Mouse (Mus musculus): ENCODE results near the gene Calhm4. TPM values are rescaled to one million over a fixed set of nuclear protein-coding genes. Genes with fewer than 3 reads are reported as not detected.

Calhm4 gene
- 0.02 TPM in 1 of 2 replicates, not detected in the other for polyA plus RNA-seq (2012; rRNA removed)

DNA sequence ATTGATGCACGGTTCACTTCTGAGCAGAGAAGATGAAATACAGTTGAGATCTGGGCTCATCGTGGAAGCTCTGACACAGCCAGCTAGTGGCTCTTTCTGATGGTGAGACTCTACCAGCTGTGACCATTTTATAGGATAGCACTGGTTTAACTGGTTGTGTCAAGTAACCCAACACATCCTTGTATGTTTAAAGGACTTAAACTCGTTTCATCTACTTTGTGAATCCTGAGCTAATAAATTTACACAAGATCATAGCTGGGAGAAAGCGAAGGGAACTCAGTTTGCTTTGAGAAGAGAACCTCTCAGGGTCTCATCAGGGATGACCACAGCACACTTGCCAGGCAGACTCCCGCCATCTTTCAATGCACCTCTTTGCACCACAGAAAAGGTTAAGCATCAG, at the start of gene Calhm4:
Gene Calhm4, minus strand, starts transcription at position 101 of the 400 bp plus-strand sequence.
- Histone ChIP-seq H3K4me1 (ENCODE audit: control insufficient read depth, insufficient read depth, low read length) (no peaks in the 10 kb centered on the region), H3K27ac (ENCODE audit: insufficient read depth, low read length) (no peak within 1 kb of the TSS), H3K4me3 (ENCODE audit: insufficient read depth, low read length) (no peak within 1 kb of the TSS)
- no peak for TF ChIP-seq CTCF (IDR thresholded peaks at IDR 0.05; ENCODE audit: extremely low read depth, insufficient read depth, low read length)
- no peak for TF ChIP-seq POLR2A (IDR thresholded peaks at IDR 0.05; ENCODE audit: extremely low read depth, insufficient read depth, low read length)

DNA sequence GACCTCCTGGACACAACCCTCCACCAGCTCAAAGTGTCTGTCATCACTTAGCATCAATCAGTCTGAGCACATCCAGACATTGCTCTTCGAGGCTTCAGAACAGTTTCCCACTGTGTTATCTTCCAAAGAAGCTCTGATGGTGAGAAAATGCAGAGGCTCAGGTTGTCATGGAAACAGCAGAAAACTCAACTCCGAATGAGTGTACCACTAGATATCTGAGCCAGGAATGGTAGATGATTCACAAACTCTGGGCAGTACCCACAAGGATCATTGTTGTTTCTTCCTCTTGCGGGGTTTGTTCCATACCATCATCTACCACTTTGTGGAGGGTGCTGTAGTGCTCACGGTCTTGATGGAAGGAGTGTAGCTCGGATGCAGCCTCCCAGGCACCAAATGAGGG, 47.8 kb upstream of the Calhm4 start:
- H3K4me3 ChIP-seq (ENCODE audit: insufficient read depth, low read length) = no peak overlapping the region
- no peak overlapping the region for H3K27ac ChIP-seq (ENCODE audit: insufficient read depth, low read length)
- TF ChIP-seq CTCF (IDR thresholded peaks at IDR 0.05; ENCODE audit: extremely low read depth, insufficient read depth, low read length) (no peak), POLR2A (IDR thresholded peaks at IDR 0.05; ENCODE audit: extremely low read depth, insufficient read depth, low read length) (0 out of 2 replicates have a peak, but pooled peaks have one; percentile 11)
- no peaks in the 10 kb centered on the region; the same call in 1 of the 2 replicates for H3K4me1 ChIP-seq (ENCODE audit: control insufficient read depth, insufficient read depth, low read length)

DNA sequence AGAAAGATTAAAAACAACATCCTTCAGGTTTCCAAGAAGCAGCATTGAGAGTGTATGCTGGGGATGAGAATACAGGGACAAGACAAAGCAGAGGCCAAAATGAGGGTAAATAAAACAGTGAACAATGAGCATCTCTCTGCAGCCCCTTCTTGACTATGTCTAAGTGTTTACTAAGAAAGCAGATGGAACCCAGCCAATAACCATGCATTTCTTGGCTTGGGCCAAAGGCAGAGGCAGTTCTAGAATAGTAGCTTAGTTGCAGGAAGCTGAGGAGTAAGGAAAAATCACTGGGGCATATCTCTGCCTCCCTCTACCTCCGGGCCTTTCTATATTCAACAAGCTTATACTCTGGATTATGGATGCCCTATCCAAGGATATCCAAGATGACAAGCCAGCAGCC, 46.4 kb upstream of the Calhm4 start:
- no peak overlapping the region for H3K4me3 ChIP-seq (ENCODE audit: insufficient read depth, low read length)
- H3K4me1 ChIP-seq (ENCODE audit: control insufficient read depth, insufficient read depth, low read length) = no peaks in the 10 kb centered on the region; the same call in 1 of the 2 replicates
- TF ChIP-seq POLR2A (IDR thresholded peaks at IDR 0.05; ENCODE audit: extremely low read depth, insufficient read depth, low read length) (no peak), CTCF (IDR thresholded peaks at IDR 0.05; ENCODE audit: extremely low read depth, insufficient read depth, low read length) (no peak)
- H3K27ac ChIP-seq (ENCODE audit: insufficient read depth, low read length) = no peak overlapping the region

DNA sequence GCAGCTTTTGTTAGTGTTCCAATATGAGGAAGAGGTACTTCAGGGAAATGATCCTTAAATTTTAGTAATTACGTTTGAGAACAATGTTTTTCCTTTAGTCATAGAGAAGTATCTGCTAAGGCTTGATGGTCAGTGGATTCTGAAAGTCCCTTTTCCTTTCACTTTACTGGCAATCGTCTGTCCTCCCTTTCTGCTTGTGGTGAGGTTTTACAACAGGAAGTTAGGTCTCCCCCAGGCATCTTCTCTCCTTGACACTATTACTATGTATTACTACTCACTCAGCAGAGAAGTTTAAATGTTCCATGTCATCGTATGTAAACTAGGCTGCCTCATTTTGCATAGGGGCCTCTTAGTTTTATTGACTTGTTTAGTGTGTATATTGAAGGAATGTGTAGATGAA, 45.4 kb upstream of the Calhm4 start:
- TF ChIP-seq POLR2A (IDR thresholded peaks at IDR 0.05; ENCODE audit: extremely low read depth, insufficient read depth, low read length) = no peak
- TF ChIP-seq CTCF (IDR thresholded peaks at IDR 0.05; ENCODE audit: extremely low read depth, insufficient read depth, low read length) = no peak
- Histone ChIP-seq H3K27ac (ENCODE audit: insufficient read depth, low read length) (no peak overlapping the region), H3K4me1 (ENCODE audit: control insufficient read depth, insufficient read depth, low read length) (no peaks in the 10 kb centered on the region; the same call in 1 of the 2 replicates), H3K4me3 (ENCODE audit: insufficient read depth, low read length) (no peak overlapping the region)

DNA sequence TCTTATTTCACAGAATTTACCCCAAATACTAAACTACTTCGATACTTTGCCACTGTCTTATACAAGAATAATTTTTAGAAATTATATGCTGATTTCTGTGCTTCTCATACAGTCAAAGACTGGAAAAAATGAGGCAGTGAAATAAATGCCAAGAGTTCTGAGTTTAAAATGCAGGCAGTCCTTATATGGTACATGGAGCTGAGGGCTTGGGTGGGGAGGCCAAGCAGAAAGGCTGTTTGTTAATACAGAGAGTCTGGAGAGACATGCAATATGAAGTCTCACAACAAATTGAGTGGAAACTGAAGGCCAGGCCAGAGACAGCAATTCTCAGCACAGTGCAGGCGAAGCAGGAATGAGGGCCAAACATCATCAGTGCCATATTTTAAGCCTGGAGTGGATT, 44.4 kb upstream of the Calhm4 start:
- TF ChIP-seq POLR2A (IDR thresholded peaks at IDR 0.05; ENCODE audit: extremely low read depth, insufficient read depth, low read length) (no peak), CTCF (IDR thresholded peaks at IDR 0.05; ENCODE audit: extremely low read depth, insufficient read depth, low read length) (no peak)
- Histone ChIP-seq H3K4me1 (ENCODE audit: control insufficient read depth, insufficient read depth, low read length) (no peaks in the 10 kb centered on the region; the same call in 1 of the 2 replicates), H3K27ac (ENCODE audit: insufficient read depth, low read length) (no peak overlapping the region), H3K4me3 (ENCODE audit: insufficient read depth, low read length) (no peak overlapping the region)

DNA sequence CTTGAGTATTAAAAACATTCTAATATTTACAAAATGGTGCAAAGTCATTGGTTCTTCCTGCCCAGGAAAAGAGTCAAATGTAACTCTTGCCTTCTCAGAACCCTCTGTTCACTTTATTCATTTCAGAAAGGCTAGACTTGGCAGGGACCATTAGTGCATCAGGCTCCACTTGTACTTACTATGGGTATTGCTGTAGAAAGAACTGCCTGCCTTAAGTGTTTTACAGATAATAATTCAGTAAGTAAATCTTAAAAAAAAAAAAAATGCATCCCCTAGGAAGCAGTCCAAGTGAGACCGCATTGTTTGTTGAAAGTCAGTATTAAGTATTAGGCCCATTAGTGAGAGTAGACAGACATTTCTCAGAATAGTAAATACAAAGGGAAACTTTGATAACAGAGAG, 42.4 kb upstream of the Calhm4 start:
- no peak overlapping the region for H3K27ac ChIP-seq (ENCODE audit: insufficient read depth, low read length)
- no peak overlapping the region for H3K4me3 ChIP-seq (ENCODE audit: insufficient read depth, low read length)
- TF ChIP-seq POLR2A (IDR thresholded peaks at IDR 0.05; ENCODE audit: extremely low read depth, insufficient read depth, low read length) (no peak), CTCF (IDR thresholded peaks at IDR 0.05; ENCODE audit: extremely low read depth, insufficient read depth, low read length) (no peak)
- H3K4me1 ChIP-seq (ENCODE audit: control insufficient read depth, insufficient read depth, low read length) = no peaks in the 10 kb centered on the region; the same call in 1 of the 2 replicates

DNA sequence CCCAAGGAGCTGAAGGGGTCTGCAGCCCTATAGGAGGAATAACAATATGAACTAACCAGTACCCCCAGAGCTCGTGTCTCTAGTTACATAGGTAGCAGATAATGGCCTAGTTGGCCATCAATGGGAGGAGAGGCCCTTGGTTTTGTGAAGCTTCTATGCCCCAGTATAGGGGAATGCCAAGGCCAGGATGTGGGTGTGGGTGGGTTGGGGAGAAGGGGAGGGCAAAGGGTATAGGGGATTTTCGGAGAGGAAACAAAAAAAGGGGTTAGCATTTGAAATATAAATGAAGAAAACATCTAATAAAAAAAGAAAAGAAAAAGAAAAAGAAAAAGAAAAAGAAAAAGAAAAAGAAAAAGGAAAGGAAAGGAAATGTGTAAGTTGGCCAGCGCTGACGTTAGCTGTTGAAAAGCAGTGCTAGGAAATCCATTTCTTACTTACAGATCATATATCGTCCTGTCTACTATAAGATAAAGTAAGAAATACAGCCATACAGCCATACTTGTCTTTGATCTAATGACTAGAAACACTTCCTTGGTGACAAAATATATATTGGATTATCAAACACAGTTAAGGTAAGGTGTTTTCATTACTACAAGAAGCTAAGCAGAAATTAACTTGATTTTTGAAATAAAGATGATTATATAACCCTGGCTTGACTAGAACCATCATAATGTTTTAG, 30.6 kb upstream of the Calhm4 start:
- Histone ChIP-seq H3K4me1 (ENCODE audit: control insufficient read depth, insufficient read depth, low read length) (no peaks in the 10 kb centered on the region), H3K4me3 (ENCODE audit: insufficient read depth, low read length) (no peak overlapping the region), H3K27ac (ENCODE audit: insufficient read depth, low read length) (no peak overlapping the region)
- TF ChIP-seq CTCF (IDR thresholded peaks at IDR 0.05; ENCODE audit: extremely low read depth, insufficient read depth, low read length) = no peak
- no peak for TF ChIP-seq POLR2A (IDR thresholded peaks at IDR 0.05; ENCODE audit: extremely low read depth, insufficient read depth, low read length)

DNA sequence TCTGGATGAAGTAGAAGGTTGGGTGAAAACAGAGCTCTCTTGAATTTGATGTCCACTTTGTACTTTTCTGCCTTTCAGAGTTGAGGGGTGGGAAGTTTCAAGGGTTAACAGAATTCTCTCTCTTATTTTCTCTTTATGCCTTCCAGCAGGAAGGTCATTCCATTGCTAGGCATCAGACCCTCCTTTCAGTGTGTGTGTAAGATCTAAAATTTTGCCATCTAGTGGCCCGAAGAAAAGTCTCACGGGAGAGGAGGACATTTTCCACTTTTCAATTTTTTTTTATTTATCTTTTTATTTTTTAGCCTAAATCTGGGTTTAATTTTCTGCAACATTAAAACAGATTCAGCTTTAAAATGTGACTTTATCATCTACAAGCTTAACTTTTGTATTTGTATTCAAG, 27.5 kb upstream of the Calhm4 start:
- Histone ChIP-seq H3K27ac (ENCODE audit: insufficient read depth, low read length) (no peak overlapping the region), H3K4me3 (ENCODE audit: insufficient read depth, low read length) (no peak overlapping the region), H3K4me1 (ENCODE audit: control insufficient read depth, insufficient read depth, low read length) (no peaks in the 10 kb centered on the region)
- TF ChIP-seq POLR2A (IDR thresholded peaks at IDR 0.05; ENCODE audit: extremely low read depth, insufficient read depth, low read length) (no peak), CTCF (IDR thresholded peaks at IDR 0.05; ENCODE audit: extremely low read depth, insufficient read depth, low read length) (no peak)

DNA sequence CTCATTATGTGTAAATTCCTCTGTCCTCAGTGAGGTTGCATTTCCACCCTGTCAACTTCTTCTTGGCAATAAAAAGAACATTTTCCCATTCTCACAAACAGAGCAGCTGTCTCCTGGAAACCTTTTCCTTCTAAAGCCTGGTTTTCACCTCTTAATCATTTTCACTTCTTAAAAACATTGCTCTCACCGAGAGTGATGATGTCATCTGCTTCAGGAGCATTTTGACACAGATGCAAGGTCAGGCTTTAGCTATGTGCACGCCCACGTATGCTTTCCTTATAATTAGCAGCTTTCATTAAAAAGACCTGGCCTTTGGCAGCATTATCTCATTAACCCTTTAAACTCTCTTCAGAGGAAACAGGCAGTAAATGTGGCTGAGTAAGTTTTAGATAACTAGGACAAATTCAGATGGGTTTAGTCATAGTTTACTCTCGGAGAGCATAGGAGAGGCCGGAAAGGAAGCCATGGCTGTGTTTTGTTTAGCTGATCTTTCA, 26.9 kb upstream of the Calhm4 start:
- no peak overlapping the region for H3K27ac ChIP-seq (ENCODE audit: insufficient read depth, low read length)
- no peaks in the 10 kb centered on the region for H3K4me1 ChIP-seq (ENCODE audit: control insufficient read depth, insufficient read depth, low read length)
- TF ChIP-seq CTCF (IDR thresholded peaks at IDR 0.05; ENCODE audit: extremely low read depth, insufficient read depth, low read length) (no peak), POLR2A (IDR thresholded peaks at IDR 0.05; ENCODE audit: extremely low read depth, insufficient read depth, low read length) (no peak)
- no peak overlapping the region for H3K4me3 ChIP-seq (ENCODE audit: insufficient read depth, low read length)

DNA sequence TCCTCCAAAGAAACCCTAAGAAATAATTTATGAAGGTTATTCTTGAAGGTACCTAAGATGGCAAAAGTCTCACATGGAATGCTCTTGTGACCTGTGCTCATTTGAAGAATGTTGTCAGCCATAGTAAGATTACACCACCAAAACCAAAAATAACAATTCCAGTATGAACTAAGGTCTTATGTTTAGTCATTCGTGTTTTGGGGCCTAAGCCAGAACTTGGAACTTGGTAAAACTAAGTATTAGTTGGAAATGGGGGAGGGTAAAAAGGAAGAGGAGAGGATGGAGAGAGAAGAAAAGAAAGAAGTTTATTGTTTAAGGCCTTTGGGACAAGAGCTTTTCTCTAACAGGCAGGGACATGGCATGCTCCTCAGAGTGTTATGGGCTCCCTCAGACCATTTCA, 25.5 kb upstream of the Calhm4 start:
- no peak overlapping the region for H3K27ac ChIP-seq (ENCODE audit: insufficient read depth, low read length)
- no peaks in the 10 kb centered on the region for H3K4me1 ChIP-seq (ENCODE audit: control insufficient read depth, insufficient read depth, low read length)
- no peak overlapping the region for H3K4me3 ChIP-seq (ENCODE audit: insufficient read depth, low read length)
- TF ChIP-seq CTCF (IDR thresholded peaks at IDR 0.05; ENCODE audit: extremely low read depth, insufficient read depth, low read length) = no peak

Measured in cortical plate, adult 2 months (tissue).